Mouse (Mus musculus): ENCODE results near the gene Nubpl.
A peak's percentile ranks its signal among the peaks of the same experiment; 100 is the strongest.

Gene Nubpl

DNA sequence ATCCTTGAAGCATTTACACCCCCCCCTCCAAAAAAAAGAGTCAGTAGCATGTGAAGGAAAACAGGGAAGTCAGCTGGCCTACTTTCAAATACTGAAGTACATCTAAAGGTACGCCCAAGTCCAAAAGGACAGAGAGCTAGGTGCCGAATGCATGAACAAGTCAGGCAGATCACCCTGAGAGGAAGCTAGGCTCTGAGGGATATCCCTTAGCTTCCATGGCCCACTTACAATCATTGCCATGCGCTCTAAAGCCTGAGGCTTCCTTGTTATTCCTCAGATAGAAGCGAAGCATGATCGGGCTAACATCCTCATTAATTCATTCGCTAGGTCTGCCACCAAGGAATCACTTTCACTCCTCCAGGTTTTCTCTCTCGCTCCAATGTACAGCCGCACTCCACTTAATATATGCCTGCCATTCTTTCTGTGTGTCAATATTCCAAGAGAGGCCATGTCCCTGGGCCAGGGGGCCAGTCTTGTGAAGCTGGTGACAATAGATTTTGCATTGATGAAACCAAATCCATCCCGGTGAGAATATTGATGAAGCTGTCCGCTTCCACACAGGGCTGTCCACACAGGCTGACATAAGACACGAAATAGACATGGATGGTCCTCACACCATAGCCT is 237.7 kb downstream of the Nubpl start:
- DNase-seq: peak; percentile 21

DNA sequence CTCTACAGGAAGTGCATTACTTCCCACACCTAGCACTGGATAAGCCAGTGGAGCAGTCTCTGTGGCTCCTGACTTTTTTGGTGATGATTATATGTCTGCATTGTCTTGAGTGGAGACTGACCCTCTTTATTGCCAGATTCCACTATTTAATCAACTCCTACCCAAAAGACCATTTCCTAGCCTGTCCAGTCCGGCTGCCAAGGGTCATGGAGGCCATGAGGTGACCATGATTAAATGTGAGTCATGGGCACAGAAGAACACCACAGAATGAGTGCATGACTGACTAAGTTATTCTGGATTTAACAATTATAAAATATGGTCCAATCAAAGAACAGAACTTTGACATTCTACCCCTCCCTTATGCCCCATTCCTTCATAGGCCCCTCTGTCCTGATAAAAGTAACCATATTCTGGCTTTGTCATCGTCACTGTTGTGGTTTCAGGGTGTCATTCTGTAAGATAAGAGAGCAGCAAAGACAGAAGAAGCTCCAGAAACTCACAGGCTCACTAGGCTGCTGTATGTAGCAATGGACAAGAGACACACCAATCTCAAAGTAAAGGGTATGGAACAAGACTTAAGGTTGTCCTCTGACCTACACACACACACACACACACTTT is 240.7 kb downstream of the Nubpl start:
- no peak for DNase-seq

DNA sequence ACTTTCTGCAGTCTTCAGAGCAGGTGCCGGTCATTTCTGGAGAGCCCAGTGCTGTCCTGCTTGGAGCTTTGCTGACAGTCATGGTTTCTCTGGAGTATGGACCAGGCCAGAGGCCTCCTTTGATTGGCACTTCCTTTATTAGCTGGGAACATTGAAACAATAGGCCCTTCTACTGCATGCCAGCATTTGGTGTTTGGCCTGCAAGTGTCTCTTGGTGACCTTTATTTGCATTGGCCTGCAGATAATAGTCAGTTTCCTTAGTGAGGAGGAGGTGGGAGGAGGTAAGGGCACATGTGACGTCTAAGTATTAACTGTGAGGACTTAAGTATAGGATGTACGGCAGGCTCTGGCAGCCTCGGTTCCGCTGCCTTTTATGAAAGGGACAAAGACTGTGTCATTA is 249.1 kb downstream of the Nubpl start:
- DNase-seq: no peak

DNA sequence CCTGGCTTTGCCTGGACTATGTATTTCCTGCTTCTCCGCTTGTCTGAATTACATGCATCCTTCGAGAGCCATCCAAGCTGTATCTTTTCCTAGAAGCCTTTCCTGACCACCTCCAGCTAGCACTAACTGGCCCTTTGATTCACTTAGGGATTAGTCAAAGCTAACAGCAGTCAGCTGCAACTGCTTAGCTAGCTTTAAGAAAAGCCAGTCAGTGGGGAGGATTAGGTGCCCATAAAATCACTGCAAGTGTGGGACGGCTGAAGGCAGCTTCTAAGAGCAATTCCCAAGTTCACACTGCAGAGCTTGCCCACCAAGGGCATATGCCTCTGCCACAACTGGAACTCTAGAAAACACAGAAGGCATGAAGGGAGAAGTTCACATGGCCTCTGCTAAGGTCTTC is 252.7 kb downstream of the Nubpl start:
- no peak for DNase-seq

DNA sequence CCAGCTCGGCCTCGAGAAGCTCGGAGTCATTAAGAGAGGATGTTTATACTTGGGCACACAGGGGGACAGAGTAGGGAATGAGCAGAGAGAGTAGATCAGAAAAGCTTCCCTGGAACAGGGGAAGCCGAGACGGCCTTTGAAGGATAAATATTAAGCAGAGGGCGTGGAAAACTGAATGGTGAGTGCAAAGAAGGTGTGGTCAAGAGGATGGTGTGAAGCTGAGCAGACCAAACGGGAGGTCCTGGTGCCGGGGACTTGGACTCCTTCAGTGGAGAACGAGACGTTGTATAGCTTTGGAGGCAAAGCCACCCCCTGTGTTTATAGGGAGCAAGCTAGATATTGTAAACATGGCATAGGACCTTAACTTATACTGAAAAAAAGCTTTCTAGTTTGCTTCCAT is 261.9 kb downstream of the Nubpl start:
- DNase-seq: no peak

DNA sequence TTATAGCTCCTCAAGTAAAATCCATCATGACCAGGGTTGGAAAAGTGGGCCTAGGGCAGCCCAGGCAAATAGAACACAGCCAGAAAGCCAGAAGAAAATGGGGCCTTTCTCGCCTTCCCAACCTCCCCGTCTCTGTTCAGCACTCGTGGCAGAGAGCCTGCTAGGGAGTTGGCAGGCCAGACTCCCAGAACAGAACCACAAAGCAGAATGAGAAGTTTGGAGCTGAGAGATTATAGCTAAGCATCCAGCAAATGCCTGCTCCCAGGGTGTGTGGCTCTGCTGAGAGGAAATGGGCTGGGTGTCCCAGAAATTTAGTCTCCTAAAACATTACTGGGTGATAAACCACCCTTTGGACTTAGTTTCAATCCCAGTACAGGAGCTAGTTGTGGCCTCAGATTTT is 262.6 kb downstream of the Nubpl start:
- DNase-seq: no peak

DNA sequence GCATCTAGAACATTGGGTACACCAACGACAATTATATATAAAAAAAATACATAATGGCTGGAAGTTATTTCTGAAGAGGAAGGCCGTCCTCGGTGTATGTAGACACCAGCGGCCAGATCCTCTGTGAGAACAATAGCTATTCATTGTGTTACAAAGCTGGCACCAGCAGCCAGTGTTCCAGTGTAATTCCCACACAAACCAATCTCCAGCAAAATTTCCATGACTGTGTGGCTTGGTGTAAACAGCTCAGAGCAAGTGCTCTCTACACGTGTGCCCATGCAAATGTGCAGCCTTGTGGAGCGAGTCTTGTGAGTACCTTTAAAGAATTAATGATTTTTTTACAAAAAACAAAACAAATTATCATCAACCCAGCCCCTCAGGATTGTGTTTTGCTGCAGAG is 263.7 kb downstream of the Nubpl start:
- no peak for DNase-seq

All from kidney, adult 9 months (tissue).